Mouse (Mus musculus) effector memory CD4-positive, alpha-beta T cell, adult 5 months (primary cell): ENCODE data around the gene Il25. TPM values are rescaled to one million over a fixed set of nuclear protein-coding genes. Genes with fewer than 3 reads are reported as not detected.

ENCODE experiments used
- polyA plus RNA-seq: library from polyadenylated mRNA; unstranded; fragments of 100-300 nt; shearing (Covaris generic); gene quantifications from one replicate; pipeline ENCODE4 v1.2.1, GENCODE M21; 2017

Il25 gene
- polyA plus RNA-seq: not detected

GRCm38 (mm10) chr14:54932645-54933150 lies at the start of gene Il25:
TSS of gene Il25 (plus strand) at chr14:54932695.

GRCm38 (mm10) chr14:54883154-54884021 lies 49.1 kb upstream of the Il25 start, which contains the start of the genes Bcl2l2 and Gm20521:
TSS of gene Bcl2l2 (plus strand) at chr14:54883377.
TSS of gene Gm20521 (plus strand) at chr14:54883441.

GRCm38 (mm10) chr14:54892200-54892599 lies 40.3 kb upstream of the Il25 start, which contains the start of gene Pabpn1:
TSS of gene Pabpn1 (plus strand) at chr14:54892500.

GRCm38 (mm10) chr14:54912886-54913285 lies 19.6 kb upstream of the Il25 start, which contains the start of gene Slc22a17:
TSS of gene Slc22a17 (minus strand) at chr14:54913132.

GRCm38 (mm10) chr14:54925349-54926342 lies 6.8 kb upstream of the Il25 start, which contains the start of gene Efs:
TSS of gene Efs (minus strand) at chr14:54926126.

GRCm38 (mm10) chr14:54935904-54936830 lies 3.7 kb downstream of the Il25 start, which contains the start of gene Cmtm5:
TSS of gene Cmtm5 (plus strand) at chr14:54936261.

GRCm38 (mm10) chr14:54966320-54966977 lies 34.0 kb downstream of the Il25 start, which contains the start of gene Myh6:
TSS of gene Myh6 (minus strand) at chr14:54966927.

GRCm38 (mm10) chr14:54976633-54977032 lies 44.1 kb downstream of the Il25 start, which contains the start of gene Gm17428:
TSS of gene Gm17428 (plus strand) at chr14:54976933.

Other genes with a start within 250 kb of the Il25 start
- 53.0 TPM for gene 1700123O20Rik, start 246.5 kb upstream of the Il25 start, polyA plus RNA-seq
- 106 TPM for gene Acin1, start 245.8 kb upstream of the Il25 start, polyA plus RNA-seq
- gene Gm29776, start 233.9 kb upstream of the Il25 start, polyA plus RNA-seq: 0.16 TPM
- not detected for gene Cebpe, start 220.5 kb upstream of the Il25 start, polyA plus RNA-seq
- not detected for gene Slc7a8, start 150.7 kb upstream of the Il25 start, polyA plus RNA-seq
- not detected for gene Rnf212b, start 118.6 kb upstream of the Il25 start, polyA plus RNA-seq
- gene Homez, start 61.7 kb upstream of the Il25 start, polyA plus RNA-seq: 7.2 TPM
- gene Ppp1r3e, start 55.1 kb upstream of the Il25 start, polyA plus RNA-seq: 2.8 TPM
- 0.16 TPM for gene Bcl2l2, start 49.3 kb upstream of the Il25 start, polyA plus RNA-seq
- gene Gm20521, start 49.3 kb upstream of the Il25 start, polyA plus RNA-seq: not detected
- gene Pabpn1, start 40.2 kb upstream of the Il25 start, polyA plus RNA-seq: 198 TPM
- gene Slc22a17, start 19.6 kb upstream of the Il25 start, polyA plus RNA-seq: 1.7 TPM
- gene Efs, start 6.6 kb upstream of the Il25 start, polyA plus RNA-seq: not detected
- not detected for gene Cmtm5, start 3.6 kb downstream of the Il25 start, polyA plus RNA-seq
- not detected for gene Myh6, start 34.2 kb downstream of the Il25 start, polyA plus RNA-seq
- gene Gm17428, start 44.2 kb downstream of the Il25 start, polyA plus RNA-seq: not detected
- not detected for gene Myh7, start 61.9 kb downstream of the Il25 start, polyA plus RNA-seq
- 107 TPM for gene Ngdn, start 82.8 kb downstream of the Il25 start, polyA plus RNA-seq
- gene Zfhx2, start 159.6 kb downstream of the Il25 start, polyA plus RNA-seq: 13.4 TPM
- 10.8 TPM for gene Thtpa, start 162.1 kb downstream of the Il25 start, polyA plus RNA-seq
- 145 TPM for gene Ap1g2, start 173.9 kb downstream of the Il25 start, polyA plus RNA-seq
- not detected for gene Jph4, start 184.2 kb downstream of the Il25 start, polyA plus RNA-seq